ENCODE assay signal across 8 mouse cellular contexts in the genomic region with DNA sequence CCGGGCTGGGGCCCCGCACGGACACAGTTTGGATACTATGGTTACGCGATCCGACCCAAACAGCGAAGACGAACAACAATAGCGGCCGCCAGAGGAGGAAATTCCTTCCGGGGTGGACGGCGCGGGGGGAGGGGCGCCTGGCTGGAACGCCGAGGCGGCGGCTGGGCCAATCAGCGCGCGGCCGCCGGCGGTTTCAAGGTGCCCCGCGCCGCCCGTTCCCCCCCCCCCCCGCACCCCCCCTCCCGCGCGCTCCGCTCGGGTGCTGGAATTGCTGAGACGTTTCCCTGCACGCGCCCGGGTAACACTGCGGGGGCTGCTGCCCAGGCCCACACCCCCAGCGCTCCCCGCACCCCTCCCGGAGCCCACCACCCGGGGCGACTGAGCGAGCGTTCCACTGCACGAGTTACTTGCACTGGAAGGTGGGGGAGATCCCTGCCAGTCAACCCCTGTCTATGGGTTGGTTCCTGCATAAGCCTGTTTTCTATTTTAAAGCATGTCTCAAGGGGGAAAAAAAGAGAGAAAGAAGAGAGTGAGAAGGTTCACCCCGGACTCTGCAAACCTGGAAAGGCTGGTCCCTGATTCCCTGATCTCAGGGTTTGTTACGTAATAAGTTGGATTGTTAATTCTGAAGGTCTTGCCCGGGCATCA. TPM values are rescaled to one million over a fixed set of nuclear protein-coding genes. Genes with fewer than 3 reads are reported as not detected.
DNase-seq lines count a peak whose midpoint lies in the region; ATAC-seq and TF ChIP-seq lines count a peak whose summit lies in the region.

No protein-coding gene starts in this region.

- H3K9me3 ChIP-seq in E14TG2a.4 (ENCODE audit: low read length), result no peaks in the 10 kb centered on the region
- H3K9me3 ChIP-seq in forebrain, embryonic 14.5 days (replicated peaks; ENCODE audit: control insufficient read depth, low read length), result no peaks in the 10 kb centered on the region

- H3K4me1 ChIP-seq in E14TG2a.4 (replicated peaks; ENCODE audit: low read depth, low read length), result peaks cover 68% of the 10 kb centered on the region
- H3K4me1 ChIP-seq in forebrain, embryonic 14.5 days (ENCODE audit: control insufficient read depth, insufficient read depth, low read length), result peaks cover 34% of the 10 kb centered on the region
- peaks cover 12% of the 10 kb centered on the region for H3K4me1 ChIP-seq in lung, adult 2 months (ENCODE audit: control insufficient read depth, insufficient read depth, low read length)
- H3K4me1 ChIP-seq in olfactory bulb, adult 2 months (ENCODE audit: control insufficient read depth, insufficient read depth, low read length), result peaks cover 19% of the 10 kb centered on the region

- TF ChIP-seq POLR2A in lung, adult 2 months (IDR thresholded peaks at IDR 0.05; ENCODE audit: borderline replicate concordance, extremely low read depth, low read depth, low read length), result peak; percentile 71; the same call in 1 of the 2 replicates
- no peak for TF ChIP-seq POLR2A in olfactory bulb, adult 2 months (IDR thresholded peaks at IDR 0.05; ENCODE audit: insufficient read depth, low read depth, low read length)

- H3K9ac ChIP-seq in forebrain, embryonic 14.5 days (ENCODE audit: low read length), result peak overlapping the region; percentile 88

- peaks cover 6% of the 10 kb centered on the region for H3K36me3 ChIP-seq in E14TG2a.4 (ENCODE audit: insufficient read depth, low read length)
- H3K36me3 ChIP-seq in forebrain, embryonic 14.5 days (ENCODE audit: control insufficient read depth, insufficient read depth, low read length), result no peaks in the 10 kb centered on the region

- intact Hi-C loops in heart, postnatal 14 days (cut with DNase I), result loop anchor here (1.0 to 10.0 kb wide), 5 partner anchors 69 to 324 kb away; a partner anchor contains a TSS

- peak; percentile 57 for ATAC-seq in forebrain, embryonic 14.5 days

- peak overlapping the region; percentile 100 for H3K4me2 ChIP-seq in forebrain, embryonic 14.5 days (ENCODE audit: low read length)

- peak; percentile 66 for DNase-seq in c-Kit-positive CD71-positive TER-119-negative erythroid progenitor cells, embryonic 14.5 days (ENCODE audit: low read depth)
- DNase-seq in forebrain, embryonic 14.5 days (ENCODE audit: low spot score), result peak; percentile 95
- DNase-seq in heart, postnatal 14 days, result peak; percentile 96
- peak; percentile 83 to 91 for DNase-seq in layer of hippocampus, adult 2 months (ENCODE audit: low spot score in 2 of 2)
- DNase-seq in lung, adult 2 months, result peak; percentile 88
- peak; percentile 72 to 80 for DNase-seq in thymus, adult 18-20 months

- WGBS in forebrain, embryonic 14.5 days, result under 1% methylated on average over 22 of the region's 51 CpGs
- under 1% methylated on average over 48 of the region's 51 CpGs for WGBS in lung, adult 2 months
- under 1% methylated on average over 50 of the region's 51 CpGs for WGBS in olfactory bulb, adult 2 months

- TF ChIP-seq CTCF in E14TG2a.4 (conservative IDR thresholded peaks at IDR 0.05; ENCODE audit: low read length), result no peak
- TF ChIP-seq CTCF in layer of hippocampus, adult 2 months (conservative IDR thresholded peaks at IDR 0.05), result peak; percentile 49
- no peak for TF ChIP-seq CTCF in lung, adult 2 months (IDR thresholded peaks at IDR 0.05; ENCODE audit: insufficient read depth, low read length)
- no peak for TF ChIP-seq CTCF in olfactory bulb, adult 2 months (IDR thresholded peaks at IDR 0.05; ENCODE audit: insufficient read depth, low read depth, low read length)

- H3K4me3 ChIP-seq in E14TG2a.4 (replicated peaks; ENCODE audit: low read length), result peak overlapping the region; percentile 84
- H3K4me3 ChIP-seq in forebrain, embryonic 14.5 days (ENCODE audit: low read depth, low read length), result peak overlapping the region; percentile 49
- H3K4me3 ChIP-seq in layer of hippocampus, adult 2 months, result peak overlapping the region; percentile 80
- peak overlapping the region; percentile 87 for H3K4me3 ChIP-seq in lung, adult 2 months (replicated peaks; ENCODE audit: extremely low read depth, low read depth, low read length)
- peak overlapping the region; percentile 72 for H3K4me3 ChIP-seq in olfactory bulb, adult 2 months (ENCODE audit: insufficient read depth, low read depth, low read length)

- 0 out of 2 replicates have a peak, but pooled peaks cover 9% of the 10 kb centered on the region for H3K27me3 ChIP-seq in E14TG2a.4 (ENCODE audit: insufficient read depth, low read length)
- no peaks in the 10 kb centered on the region; the same call in 1 of the 2 replicates for H3K27me3 ChIP-seq in forebrain, embryonic 14.5 days (replicated peaks; ENCODE audit: control insufficient read depth, insufficient read depth, low read length)

- H3K27ac ChIP-seq in forebrain, embryonic 14.5 days (ENCODE audit: low read depth, low read length), result peak overlapping the region; percentile 97
- peak overlapping the region; percentile 97 for H3K27ac ChIP-seq in layer of hippocampus, adult 2 months
- peak overlapping the region; percentile 70 for H3K27ac ChIP-seq in olfactory bulb, adult 2 months (ENCODE audit: insufficient read depth, low read depth, low read length)

RNA-seq across cellular contexts. Expression of a gene that starts 35.3 kb away (rescaled TPM):
- polyA plus RNA-seq in forebrain, embryonic 14.5 days (2014; fragmentation: Nextera tagmentation; extraction: Ambion mirVana), result 0.77 and 1.3 TPM in 2 replicates
- total RNA-seq in heart, postnatal 14 days (2021), result 10 to 100 TPM; 27.8 to 30.3 TPM
- total RNA-seq in layer of hippocampus, adult 2 months (2021), result 10 to 100 TPM; 45.6 to 55.5 TPM
- 9.8 and 18.6 TPM in 2 replicates for polyA plus RNA-seq in lung, adult 2 months (2012; rRNA removed)
- not detected in 2 replicates for polyA plus RNA-seq in olfactory bulb, adult 2 months (2012; ENCODE audit: insufficient read depth, insufficient read length, low replicate concordance, missing spikeins)

Comparison
In these comparisons a context has a peak if more than half of its experiments do, and no peak if none do; other contexts are left out.
1. Peak in every context shown above with its lines: DNase-seq, ATAC-seq, H3K4me3 ChIP-seq and H3K27ac ChIP-seq.